Comparison of ENCODE assay signal across 28 mouse cellular contexts in the genomic region with DNA sequence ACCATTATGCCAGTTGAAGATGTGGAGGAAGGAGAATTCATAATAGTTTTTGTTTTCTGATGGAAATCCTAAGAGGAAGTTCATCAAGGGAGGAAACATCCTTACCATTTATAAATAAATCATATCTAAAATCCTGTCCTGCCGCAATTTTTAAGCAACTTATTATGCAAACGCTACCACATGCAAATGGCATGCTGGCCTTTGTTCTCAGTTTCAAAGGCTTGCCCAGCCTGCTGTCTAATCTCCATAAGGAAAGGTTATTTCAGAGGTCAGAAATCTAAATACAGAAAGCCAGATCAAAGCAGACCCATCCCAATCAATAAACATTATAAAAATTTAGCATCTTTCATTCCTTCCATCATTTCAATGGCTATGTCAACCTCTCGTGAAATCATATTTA. TPM values are rescaled to one million over a fixed set of nuclear protein-coding genes. Genes with fewer than 3 reads are reported as not detected.
A peak's percentile ranks its signal among the peaks of the same experiment; 100 is the strongest.
DNase-seq lines count a peak whose midpoint lies in the region; ATAC-seq and TF ChIP-seq lines count a peak whose summit lies in the region.
"Had no signal": no experiment of that assay in that cellular context is flagged by ENCODE, and none has a peak within 500 bp of the region (broad histone marks: within the 10 kb centered on the region; RNA-seq: fewer than 3 reads in every experiment).

No protein-coding gene starts in this region.

- no peaks in the 10 kb centered on the region for H3K36me3 ChIP-seq in forebrain, embryonic 10.5 days (replicated peaks)
- no peaks in the 10 kb centered on the region for H3K36me3 ChIP-seq in forebrain, embryonic 13.5 days (ENCODE audit: poor library complexity, severe bottlenecking)
- H3K36me3 ChIP-seq in kidney, adult 2 months (ENCODE audit: control insufficient read depth, insufficient read depth, low read length), result no peaks in the 10 kb centered on the region; the same call in 1 of the 2 replicates
- H3K36me3 ChIP-seq in midbrain, embryonic 10.5 days, result no peaks in the 10 kb centered on the region
- H3K36me3 ChIP-seq in midbrain, embryonic 16.5 days (ENCODE audit: control insufficient read depth, insufficient read depth, low read length), result no peaks in the 10 kb centered on the region
- H3K36me3 ChIP-seq: embryonic facial prominence, embryonic 13.5 days; limb, embryonic 10.5 days; neural tube, embryonic 15.5 days; stomach, embryonic 15.5 days had no signal

- no peak for TF ChIP-seq CTCF in kidney, adult 2 months (conservative IDR thresholded peaks at IDR 0.05; ENCODE audit: insufficient read depth, insufficient read length, low read depth, low read length)

- DNase-seq in forebrain, embryonic 10.5 days (ENCODE audit: extremely low spot score, low spot score), result no peak
- DNase-seq in kidney, adult 2 months, result peak; percentile 58
- DNase-seq in kidney, postnatal 4 days, result no peak
- no peak for DNase-seq in midbrain, embryonic 10.5 days (ENCODE audit: low spot score)
- no peak for DNase-seq in spleen, postnatal 14 days (ENCODE audit: low spot score in 2 of 2)
- DNase-seq: adrenal gland, postnatal 10 days; cerebellum, adult 2 months; cerebellum, postnatal 36 days; embryo, embryonic 11 days; forebrain, postnatal 0 days; gastrocnemius, postnatal 14 days; heart, adult 2 months; lung, adult 18-20 months; lung, postnatal 10 days; right cerebral cortex, adult 18-20 months; right cerebral cortex, postnatal 4 days; thymus, postnatal 25 days had no signal

- WGBS in forebrain, embryonic 10.5 days, result 77% methylated on average over 3 of the region's 3 CpGs
- 34% methylated on average over 3 of the region's 3 CpGs for WGBS in forebrain, embryonic 13.5 days
- WGBS in kidney, adult 2 months, result 56% methylated on average over 3 of the region's 3 CpGs
- 70% methylated on average over 3 of the region's 3 CpGs for WGBS in midbrain, embryonic 10.5 days
- WGBS in midbrain, embryonic 16.5 days, result 24% methylated on average over 3 of the region's 3 CpGs

- no peak overlapping the region for H3K9ac ChIP-seq in forebrain, embryonic 13.5 days
- no peak overlapping the region for H3K9ac ChIP-seq in midbrain, embryonic 16.5 days (ENCODE audit: low read depth, low read length)
- H3K9ac ChIP-seq: embryonic facial prominence, embryonic 13.5 days; forebrain, postnatal 0 days; neural tube, embryonic 15.5 days; stomach, embryonic 15.5 days had no signal

- no peaks in the 10 kb centered on the region for H3K9me3 ChIP-seq in forebrain, embryonic 10.5 days
- no peaks in the 10 kb centered on the region for H3K9me3 ChIP-seq in forebrain, embryonic 13.5 days (replicated peaks)
- no peaks in the 10 kb centered on the region for H3K9me3 ChIP-seq in midbrain, embryonic 10.5 days (replicated peaks)
- no peaks in the 10 kb centered on the region for H3K9me3 ChIP-seq in midbrain, embryonic 16.5 days (replicated peaks; ENCODE audit: control insufficient read depth, low read length, poor library complexity, severe bottlenecking)
- H3K9me3 ChIP-seq: embryonic facial prominence, embryonic 13.5 days; limb, embryonic 10.5 days; neural tube, embryonic 15.5 days; stomach, embryonic 15.5 days had no signal

- H3K4me2 ChIP-seq in forebrain, embryonic 13.5 days, result no peak overlapping the region
- H3K4me2 ChIP-seq in midbrain, embryonic 16.5 days (ENCODE audit: low read length), result no peak overlapping the region
- H3K4me2 ChIP-seq: embryonic facial prominence, embryonic 13.5 days; neural tube, embryonic 15.5 days; stomach, embryonic 15.5 days had no signal

- H3K27ac ChIP-seq in forebrain, embryonic 10.5 days, result peak overlapping the region; percentile 44; the same call in 1 of the 2 replicates
- H3K27ac ChIP-seq in forebrain, embryonic 13.5 days, result no peak overlapping the region
- peak overlapping the region; percentile 100 for H3K27ac ChIP-seq in kidney, adult 2 months (ENCODE audit: insufficient read depth, low read depth, low read length)
- H3K27ac ChIP-seq in midbrain, embryonic 10.5 days (replicated peaks), result peak overlapping the region; percentile 79
- no peak overlapping the region for H3K27ac ChIP-seq in midbrain, embryonic 16.5 days (ENCODE audit: low read length)
- H3K27ac ChIP-seq: embryonic facial prominence, embryonic 13.5 days; heart, adult 2 months; kidney, postnatal 0 days; layer of hippocampus, adult 2 months; limb, embryonic 10.5 days; neural tube, embryonic 15.5 days; stomach, embryonic 15.5 days had no signal

- no peak overlapping the region for H3K4me3 ChIP-seq in forebrain, embryonic 10.5 days
- no peak overlapping the region for H3K4me3 ChIP-seq in forebrain, embryonic 13.5 days
- peak overlapping the region; percentile 61 for H3K4me3 ChIP-seq in kidney, adult 2 months (ENCODE audit: insufficient read depth, low read depth, low read length)
- no peak overlapping the region for H3K4me3 ChIP-seq in midbrain, embryonic 10.5 days
- no peak overlapping the region for H3K4me3 ChIP-seq in midbrain, embryonic 16.5 days (ENCODE audit: low read depth, low read length)
- H3K4me3 ChIP-seq: embryonic facial prominence, embryonic 13.5 days; heart, adult 2 months; layer of hippocampus, adult 2 months; limb, embryonic 10.5 days; neural tube, embryonic 15.5 days; stomach, embryonic 15.5 days had no signal

- no peak for TF ChIP-seq POLR2A in kidney, adult 2 months (IDR thresholded peaks at IDR 0.05; ENCODE audit: low read depth, low read length)

- H3K4me1 ChIP-seq in forebrain, embryonic 10.5 days, result peaks cover 46% of the 10 kb centered on the region
- H3K4me1 ChIP-seq in forebrain, embryonic 13.5 days, result peaks cover 43% of the 10 kb centered on the region
- H3K4me1 ChIP-seq in kidney, adult 2 months (ENCODE audit: control insufficient read depth, insufficient read depth, low read length), result peaks cover 21% of the 10 kb centered on the region
- peaks cover 55% of the 10 kb centered on the region for H3K4me1 ChIP-seq in midbrain, embryonic 10.5 days
- H3K4me1 ChIP-seq in midbrain, embryonic 16.5 days (ENCODE audit: control insufficient read depth, insufficient read depth, low read length), result peaks cover 20% of the 10 kb centered on the region

- no peak for ATAC-seq in forebrain, embryonic 13.5 days
- ATAC-seq in midbrain, embryonic 16.5 days, result no peak
- ATAC-seq: activated CD4-positive, CD25-positive, alpha-beta regulatory T cell, adult 4 months; forebrain, postnatal 0 days; intestine, postnatal 0 days had no signal

- peaks cover 5% of the 10 kb centered on the region for H3K27me3 ChIP-seq in forebrain, embryonic 10.5 days (ENCODE audit: poor library complexity, severe bottlenecking)
- no peaks in the 10 kb centered on the region for H3K27me3 ChIP-seq in forebrain, embryonic 13.5 days
- H3K27me3 ChIP-seq in kidney, adult 2 months (replicated peaks; ENCODE audit: control insufficient read depth, insufficient read depth, low read length), result no peaks in the 10 kb centered on the region
- H3K27me3 ChIP-seq in midbrain, embryonic 10.5 days (ENCODE audit: low read depth, poor library complexity, severe bottlenecking), result no peaks in the 10 kb centered on the region
- H3K27me3 ChIP-seq in midbrain, embryonic 16.5 days (ENCODE audit: control insufficient read depth, insufficient read depth, low read depth, low read length), result no peaks in the 10 kb centered on the region
- H3K27me3 ChIP-seq: embryonic facial prominence, embryonic 13.5 days; neural tube, embryonic 15.5 days; stomach, embryonic 15.5 days had no signal

RNA-seq across cellular contexts. Expression of gene Hgd, which starts 1.9 kb away (rescaled TPM):
- polyA plus RNA-seq in forebrain, embryonic 10.5 days (2016; fragmentation: Nextera tagmentation; extraction: Ambion mirVana), result 0.11 TPM in 1 of 2 replicates, not detected in the other
- 0.27 and 0.38 TPM in 2 replicates for polyA plus RNA-seq in forebrain, embryonic 13.5 days (2015; fragmentation: Nextera tagmentation; extraction: Ambion mirVana)
- 398 and 426 TPM in 2 replicates for polyA plus RNA-seq in kidney, adult 2 months (2012; rRNA removed)
- 0.21 and 0.31 TPM in 2 replicates for polyA plus RNA-seq in midbrain, embryonic 10.5 days (2016; fragmentation: Nextera tagmentation; extraction: Ambion mirVana)
- 0.19 and 0.34 TPM in 2 replicates for polyA plus RNA-seq in midbrain, embryonic 16.5 days (2015; fragmentation: Nextera tagmentation; extraction: Ambion mirVana)
- polyA plus RNA-seq: activated CD4-positive, CD25-positive, alpha-beta regulatory T cell, adult 4 months; erythroblast, embryonic 14.5 days; forebrain, postnatal 0 days had no signal

RNA-seq across cellular contexts. Expression of gene Rabl3, which starts 42.2 kb away (rescaled TPM):
- 42.6 and 44.9 TPM in 2 replicates for polyA plus RNA-seq in forebrain, embryonic 10.5 days (2016; fragmentation: Nextera tagmentation; extraction: Ambion mirVana)
- 25.9 and 28.1 TPM in 2 replicates for polyA plus RNA-seq in forebrain, embryonic 13.5 days (2015; fragmentation: Nextera tagmentation; extraction: Ambion mirVana)
- 3.0 and 4.2 TPM in 2 replicates for polyA plus RNA-seq in kidney, adult 2 months (2012; rRNA removed)
- 45.9 and 48.4 TPM in 2 replicates for polyA plus RNA-seq in midbrain, embryonic 10.5 days (2016; fragmentation: Nextera tagmentation; extraction: Ambion mirVana)
- 17.2 and 18.8 TPM in 2 replicates for polyA plus RNA-seq in midbrain, embryonic 16.5 days (2015; fragmentation: Nextera tagmentation; extraction: Ambion mirVana)

RNA-seq across cellular contexts. Expression of gene Gtf2e1, which starts 42.3 kb away (rescaled TPM):
- polyA plus RNA-seq in forebrain, embryonic 10.5 days (2016; fragmentation: Nextera tagmentation; extraction: Ambion mirVana), result 50.8 and 53.2 TPM in 2 replicates
- polyA plus RNA-seq in forebrain, embryonic 13.5 days (2015; fragmentation: Nextera tagmentation; extraction: Ambion mirVana), result 41.9 and 43.0 TPM in 2 replicates
- 4.3 and 5.6 TPM in 2 replicates for polyA plus RNA-seq in kidney, adult 2 months (2012; rRNA removed)
- 55.2 and 59.9 TPM in 2 replicates for polyA plus RNA-seq in midbrain, embryonic 10.5 days (2016; fragmentation: Nextera tagmentation; extraction: Ambion mirVana)
- 31.9 and 35.3 TPM in 2 replicates for polyA plus RNA-seq in midbrain, embryonic 16.5 days (2015; fragmentation: Nextera tagmentation; extraction: Ambion mirVana)

Comparison
In these comparisons a context has a peak if more than half of its experiments do, and no peak if none do; other contexts are left out.
1. H3K27ac ChIP-seq: peak in forebrain, embryonic 10.5 days (single experiment), kidney, adult 2 months (single experiment) and midbrain, embryonic 10.5 days (single experiment); none in forebrain, embryonic 13.5 days (single experiment) and midbrain, embryonic 16.5 days (single experiment).
2. RNA of gene Hgd, which starts 1.9 kb away (polyA plus RNA-seq): 398 to 426 TPM in kidney, adult 2 months; 0.19 to 0.34 TPM in midbrain, embryonic 16.5 days, 0.21 to 0.31 TPM in midbrain, embryonic 10.5 days, 0.27 to 0.38 TPM in forebrain, embryonic 13.5 days and 0.11 TPM in forebrain, embryonic 10.5 days; every median in the first group is over 100 times any median in the second.